Mouse (Mus musculus): ENCODE measurements at regions not wholly inside any gene's neighbourhood (a gene's known extent, or its start where the extent isn't known, plus 50 kb on each side); places are given as distances from the start of the nearest gene placed in this dataset.

- no peak for DNase-seq (ENCODE audit: low read depth in 1 of 2, low spot score in 2 of 2)
- no peaks in the 10 kb centered on the region for H3K4me1 ChIP-seq (ENCODE audit: control insufficient read depth, insufficient read depth, insufficient read length)
- TF ChIP-seq POLR2A (IDR thresholded peaks at IDR 0.05; ENCODE audit: low read depth, low read length) (no peak), CTCF (IDR thresholded peaks at IDR 0.05; ENCODE audit: extremely low read depth, insufficient read depth, insufficient read length, insufficient replicate concordance) (no peak)
- H3K36me3 ChIP-seq (ENCODE audit: control insufficient read depth, insufficient read depth, low read length), result no peaks in the 10 kb centered on the region
- H3K27me3 ChIP-seq (ENCODE audit: control insufficient read depth, insufficient read depth, low read length), result no peaks in the 10 kb centered on the region
- no peak overlapping the region for H3K4me3 ChIP-seq (ENCODE audit: extremely low read depth, insufficient read depth, insufficient read length)
- no peak overlapping the region for H3K27ac ChIP-seq (ENCODE audit: insufficient read depth, low read length)
- 74% methylated on average over 4 of the region's 4 CpGs for WGBS
Observed at GRCm38 (mm10) chr2:78173784-78174183, 227.6 kb upstream of the Cwc22 start.

DNA sequence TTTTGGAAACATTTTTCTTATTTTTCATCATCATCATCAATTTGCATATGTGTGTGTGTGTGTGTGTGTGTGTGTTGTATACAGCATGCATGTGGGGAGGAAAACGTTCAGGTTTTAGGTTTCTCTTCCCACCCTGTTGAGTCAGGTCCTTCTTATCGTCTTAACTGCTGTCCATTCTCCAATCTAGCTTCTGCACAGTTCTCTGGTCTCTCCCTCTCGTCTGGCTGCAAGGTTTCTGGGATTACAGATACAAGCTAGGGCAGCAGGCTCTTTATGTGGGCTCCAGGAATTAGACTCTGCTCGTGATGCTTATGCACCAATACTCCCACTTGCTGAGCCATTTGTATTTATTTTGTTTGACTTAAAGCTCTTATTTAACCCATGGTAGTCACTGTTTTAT is 226.6 kb upstream of the Cwc22 start:
- 66% methylated on average over 4 of the region's 4 CpGs for WGBS
- DNase-seq (ENCODE audit: low read depth in 1 of 2, low spot score in 2 of 2), result no peak
- Histone ChIP-seq H3K36me3 (ENCODE audit: control insufficient read depth, insufficient read depth, low read length) (no peaks in the 10 kb centered on the region), H3K4me1 (ENCODE audit: control insufficient read depth, insufficient read depth, insufficient read length) (no peaks in the 10 kb centered on the region), H3K27me3 (ENCODE audit: control insufficient read depth, insufficient read depth, low read length) (no peaks in the 10 kb centered on the region), H3K27ac (ENCODE audit: insufficient read depth, low read length) (no peak overlapping the region), H3K4me3 (ENCODE audit: extremely low read depth, insufficient read depth, insufficient read length) (no peak overlapping the region)
- no peak for TF ChIP-seq CTCF (IDR thresholded peaks at IDR 0.05; ENCODE audit: extremely low read depth, insufficient read depth, insufficient read length, insufficient replicate concordance)
- TF ChIP-seq POLR2A (IDR thresholded peaks at IDR 0.05; ENCODE audit: low read depth, low read length), result no peak

GRCm38 (mm10) chr2:78170162-78170747 is 224.1 kb upstream of the Cwc22 start:
- Histone ChIP-seq H3K4me1 (ENCODE audit: control insufficient read depth, insufficient read depth, insufficient read length) (no peaks in the 10 kb centered on the region), H3K27me3 (ENCODE audit: control insufficient read depth, insufficient read depth, low read length) (no peaks in the 10 kb centered on the region), H3K27ac (ENCODE audit: insufficient read depth, low read length) (no peak overlapping the region), H3K36me3 (ENCODE audit: control insufficient read depth, insufficient read depth, low read length) (no peaks in the 10 kb centered on the region), H3K4me3 (ENCODE audit: extremely low read depth, insufficient read depth, insufficient read length) (no peak overlapping the region)
- DNase-seq (ENCODE audit: low read depth in 1 of 2, low spot score in 2 of 2), result no peak
- 77% methylated on average over 6 of the region's 6 CpGs for WGBS
- TF ChIP-seq POLR2A (IDR thresholded peaks at IDR 0.05; ENCODE audit: low read depth, low read length) (no peak), CTCF (IDR thresholded peaks at IDR 0.05; ENCODE audit: extremely low read depth, insufficient read depth, insufficient read length, insufficient replicate concordance) (no peak)

DNA sequence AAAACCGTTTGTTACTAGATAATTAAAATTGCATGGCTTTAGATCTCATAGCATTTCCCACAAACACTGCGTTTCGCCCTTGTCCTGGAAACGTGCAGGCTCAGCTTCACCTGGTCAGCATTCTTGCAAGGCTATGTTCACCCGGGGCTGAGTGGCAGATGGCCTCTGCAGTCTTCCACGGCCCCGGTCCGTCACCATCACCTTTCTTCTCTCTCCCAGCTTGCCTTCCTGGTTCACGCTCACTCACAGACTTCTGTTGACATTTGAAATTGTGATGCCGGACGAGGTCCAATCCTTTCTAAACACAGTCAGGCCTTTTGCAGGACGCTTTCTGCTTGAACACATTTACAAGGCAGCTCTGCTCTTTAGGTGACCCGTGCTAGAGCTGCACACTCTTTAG is 219.3 kb upstream of the Cwc22 start:
- Histone ChIP-seq H3K4me1 (ENCODE audit: control insufficient read depth, insufficient read depth, insufficient read length) (no peaks in the 10 kb centered on the region), H3K27me3 (ENCODE audit: control insufficient read depth, insufficient read depth, low read length) (no peaks in the 10 kb centered on the region), H3K36me3 (ENCODE audit: control insufficient read depth, insufficient read depth, low read length) (no peaks in the 10 kb centered on the region), H3K27ac (ENCODE audit: insufficient read depth, low read length) (no peak overlapping the region), H3K4me3 (ENCODE audit: extremely low read depth, insufficient read depth, insufficient read length) (no peak overlapping the region)
- 91% methylated on average over 13 of the region's 13 CpGs for WGBS
- TF ChIP-seq POLR2A (IDR thresholded peaks at IDR 0.05; ENCODE audit: low read depth, low read length) (no peak), CTCF (IDR thresholded peaks at IDR 0.05; ENCODE audit: extremely low read depth, insufficient read depth, insufficient read length, insufficient replicate concordance) (no peak)
- no peak for DNase-seq (ENCODE audit: low read depth in 1 of 2, low spot score in 2 of 2)

GRCm38 (mm10) chr2:78159877-78160485 is 213.8 kb upstream of the Cwc22 start:
- TF ChIP-seq CTCF (IDR thresholded peaks at IDR 0.05; ENCODE audit: extremely low read depth, insufficient read depth, insufficient read length, insufficient replicate concordance), result no peak
- no peak for TF ChIP-seq POLR2A (IDR thresholded peaks at IDR 0.05; ENCODE audit: low read depth, low read length)
- WGBS, result 88% methylated on average over 3 of the region's 3 CpGs
- DNase-seq (ENCODE audit: low read depth in 1 of 2, low spot score in 2 of 2), result no peak
- no peaks in the 10 kb centered on the region for H3K4me1 ChIP-seq (ENCODE audit: control insufficient read depth, insufficient read depth, insufficient read length)
- H3K4me3 ChIP-seq (ENCODE audit: extremely low read depth, insufficient read depth, insufficient read length), result no peak overlapping the region
- no peak overlapping the region for H3K27ac ChIP-seq (ENCODE audit: insufficient read depth, low read length)
- H3K27me3 ChIP-seq (ENCODE audit: control insufficient read depth, insufficient read depth, low read length), result no peaks in the 10 kb centered on the region
- no peaks in the 10 kb centered on the region for H3K36me3 ChIP-seq (ENCODE audit: control insufficient read depth, insufficient read depth, low read length)

DNA sequence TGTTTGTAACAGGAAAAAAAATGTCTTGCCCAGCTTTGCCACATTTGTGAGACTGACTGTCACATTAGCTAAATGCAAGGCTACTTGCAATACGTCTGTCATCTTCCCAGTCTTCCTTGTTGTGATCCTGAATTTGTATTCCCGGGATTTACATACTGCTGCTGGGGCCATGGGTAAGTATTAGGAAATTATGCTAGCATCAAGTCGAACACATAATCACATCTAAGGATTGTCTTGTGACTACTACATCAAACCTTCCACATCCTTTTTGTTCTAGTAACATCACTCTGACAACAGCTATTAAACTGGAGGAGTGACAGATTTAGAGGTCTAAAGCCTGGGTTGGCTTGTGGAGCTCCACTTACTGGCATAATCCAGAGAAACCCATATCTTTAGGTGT is 164.2 kb upstream of the Cwc22 start:
- Histone ChIP-seq H3K4me1 (ENCODE audit: control insufficient read depth, insufficient read depth, insufficient read length) (no peaks in the 10 kb centered on the region), H3K27ac (ENCODE audit: insufficient read depth, low read length) (no peak overlapping the region), H3K4me3 (ENCODE audit: extremely low read depth, insufficient read depth, insufficient read length) (no peak overlapping the region), H3K36me3 (ENCODE audit: control insufficient read depth, insufficient read depth, low read length) (no peaks in the 10 kb centered on the region), H3K27me3 (ENCODE audit: control insufficient read depth, insufficient read depth, low read length) (no peaks in the 10 kb centered on the region)
- DNase-seq (ENCODE audit: low read depth in 1 of 2, low spot score in 2 of 2), result no peak
- no peak for TF ChIP-seq POLR2A (IDR thresholded peaks at IDR 0.05; ENCODE audit: low read depth, low read length)
- 76% methylated on average over 3 of the region's 3 CpGs for WGBS

DNA sequence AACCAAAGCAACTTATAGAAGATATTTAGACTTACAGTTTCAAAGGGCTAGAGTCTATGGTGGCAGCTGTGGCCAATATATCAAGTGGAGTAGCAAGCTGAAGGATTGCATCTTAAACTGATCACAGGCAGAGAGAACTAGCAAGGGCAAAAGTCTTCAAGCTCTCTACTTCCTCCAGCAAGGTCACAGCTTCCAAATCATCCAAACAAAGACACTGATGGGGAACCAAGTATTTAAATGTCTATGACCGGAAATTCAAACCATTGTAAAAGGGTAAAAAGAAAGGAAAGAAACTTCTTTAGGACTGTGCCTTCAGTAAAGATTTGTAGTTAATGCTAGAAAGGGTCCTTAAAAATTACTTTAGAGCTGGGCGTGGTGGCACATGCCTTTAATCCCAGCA is 149.4 kb upstream of the Cwc22 start:
- 91% methylated on average over 2 of the region's 2 CpGs for WGBS

More for the DNA sequence above, 149.4 kb upstream of the Cwc22 start:
- Histone ChIP-seq H3K4me1 (ENCODE audit: control insufficient read depth, insufficient read depth, insufficient read length) (no peaks in the 10 kb centered on the region), H3K27ac (ENCODE audit: insufficient read depth, low read length) (no peak overlapping the region), H3K36me3 (ENCODE audit: control insufficient read depth, insufficient read depth, low read length) (no peaks in the 10 kb centered on the region), H3K4me3 (ENCODE audit: extremely low read depth, insufficient read depth, insufficient read length) (no peak overlapping the region), H3K27me3 (ENCODE audit: control insufficient read depth, insufficient read depth, low read length) (no peaks in the 10 kb centered on the region)
- TF ChIP-seq POLR2A (IDR thresholded peaks at IDR 0.05; ENCODE audit: low read depth, low read length), result no peak
- no peak for TF ChIP-seq CTCF (IDR thresholded peaks at IDR 0.05; ENCODE audit: extremely low read depth, insufficient read depth, insufficient read length, insufficient replicate concordance)
- no peak for DNase-seq (ENCODE audit: low read depth in 1 of 2, low spot score in 2 of 2)

Measured in spleen, adult 2 months (tissue).